Mouse (Mus musculus): ENCODE measurements around the gene Olfr697.
A peak's percentile ranks its signal among the peaks of the same experiment; 100 is the strongest.
"Not testable (repeated sequence)": the region's sequence is repeated elsewhere in the genome, so short reads cannot be mapped to it uniquely, and the experiment has no call there.

Gene Olfr697

DNA sequence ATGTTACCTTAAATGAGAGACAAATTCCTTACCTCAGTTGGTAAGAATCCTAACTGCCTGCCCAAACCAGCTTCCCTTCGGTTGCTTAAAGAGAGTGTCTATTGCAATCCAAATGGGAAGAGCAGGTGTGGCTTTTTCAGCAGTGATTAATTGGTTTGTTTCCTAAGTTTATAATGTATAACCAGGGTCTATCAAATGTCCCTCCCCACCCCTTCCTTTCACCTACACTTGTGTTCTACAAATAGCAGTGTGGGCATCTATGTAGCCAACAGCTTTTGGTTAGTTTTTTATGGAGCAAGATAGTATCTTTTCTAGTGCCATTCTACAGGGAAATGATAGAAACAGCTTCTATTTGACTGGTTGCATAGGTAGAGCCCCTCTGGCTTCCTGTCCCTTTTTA lies at the start of gene Olfr697:
TSS of gene Olfr697 (minus strand) at position 101 of the 400 bp plus-strand sequence.
- no peak for DNase-seq (ENCODE audit: low read depth, low spot score)

DNA sequence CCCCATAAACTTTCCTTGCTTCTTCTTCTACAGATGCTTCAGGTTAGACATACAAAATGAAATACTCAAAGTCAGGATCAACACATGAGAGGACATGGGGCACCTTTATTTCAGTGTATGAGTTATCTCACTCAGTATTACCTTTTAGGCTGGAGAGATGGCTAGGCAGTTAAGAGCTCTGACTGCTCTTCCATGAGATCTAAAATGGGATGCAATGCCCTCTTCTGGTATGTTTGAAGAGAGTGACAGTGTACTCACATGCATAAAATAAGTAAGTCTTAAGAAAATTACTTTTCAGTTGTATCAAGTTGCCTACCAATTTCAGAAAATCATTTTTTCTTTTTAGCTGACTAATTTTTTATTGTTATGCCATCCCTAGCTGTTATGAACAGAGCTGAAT lies 46.1 kb upstream of the Olfr697 start:
- DNase-seq (ENCODE audit: low read depth, low spot score) = no peak

DNA sequence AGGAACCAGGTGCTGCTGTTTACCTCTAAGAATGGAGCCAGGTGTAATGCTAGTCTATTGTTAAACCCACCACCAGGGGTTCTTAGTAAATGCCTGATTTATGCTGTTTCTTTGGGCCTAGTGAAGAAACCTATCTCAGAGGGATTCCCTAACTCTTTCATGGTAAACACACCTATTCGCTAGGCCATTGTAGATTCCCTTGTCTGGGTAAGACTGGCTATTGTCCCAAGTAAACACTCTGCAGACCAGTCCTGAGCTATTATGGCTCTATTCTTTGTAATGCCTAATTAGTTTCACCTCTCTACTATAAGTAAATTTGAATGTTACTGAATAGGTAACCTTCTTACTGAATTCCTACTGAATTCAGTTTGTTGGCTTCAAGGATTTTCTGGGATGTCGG lies 18.8 kb upstream of the Olfr697 start:
- DNase-seq (ENCODE audit: low read depth, low spot score) = not testable (repeated sequence)

DNA sequence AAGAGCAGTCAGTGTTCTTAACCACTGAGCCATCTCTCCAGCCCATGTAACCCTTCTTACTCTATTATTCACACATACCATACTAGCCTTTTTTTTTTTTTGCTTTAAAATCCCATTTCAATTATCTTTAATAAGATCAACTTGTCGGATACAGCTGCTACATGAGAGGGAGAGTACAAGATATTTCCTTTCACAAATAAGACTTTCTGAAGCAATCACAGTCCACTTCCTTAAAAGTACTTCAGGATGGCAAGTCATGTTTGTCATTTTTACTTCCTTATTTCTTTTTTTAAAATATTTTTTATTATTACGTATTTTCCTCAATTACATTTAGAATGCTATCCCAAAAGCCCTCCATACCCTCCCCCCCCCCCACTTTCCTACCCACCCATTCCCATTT lies 16.6 kb upstream of the Olfr697 start:
- DNase-seq (ENCODE audit: low read depth, low spot score) = peak; percentile 5

DNA sequence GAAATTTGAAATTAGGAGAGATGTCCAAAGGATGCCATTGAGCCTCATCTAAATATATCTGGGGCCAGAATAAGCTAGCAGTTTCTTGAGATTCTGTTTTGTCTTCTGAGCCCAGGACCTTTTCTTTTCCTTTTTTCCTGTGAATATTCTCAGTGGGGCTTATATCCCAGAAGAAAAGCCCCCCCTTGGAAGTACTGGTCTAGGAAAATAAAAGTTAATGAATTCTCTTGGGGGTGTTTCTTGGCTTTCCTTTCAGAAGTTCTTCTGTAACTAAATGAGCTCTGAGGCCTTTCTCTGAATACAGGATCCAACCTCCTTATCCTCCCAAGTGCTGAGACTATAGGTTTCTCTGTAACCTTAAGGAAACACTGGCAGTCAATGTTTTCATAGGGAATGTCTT lies 13.1 kb upstream of the Olfr697 start, which contains the start of gene Olfr698:
TSS of gene Olfr698 (minus strand) at position 101 of the 400 bp plus-strand sequence.
- no peak for DNase-seq (ENCODE audit: low read depth, low spot score)

DNA sequence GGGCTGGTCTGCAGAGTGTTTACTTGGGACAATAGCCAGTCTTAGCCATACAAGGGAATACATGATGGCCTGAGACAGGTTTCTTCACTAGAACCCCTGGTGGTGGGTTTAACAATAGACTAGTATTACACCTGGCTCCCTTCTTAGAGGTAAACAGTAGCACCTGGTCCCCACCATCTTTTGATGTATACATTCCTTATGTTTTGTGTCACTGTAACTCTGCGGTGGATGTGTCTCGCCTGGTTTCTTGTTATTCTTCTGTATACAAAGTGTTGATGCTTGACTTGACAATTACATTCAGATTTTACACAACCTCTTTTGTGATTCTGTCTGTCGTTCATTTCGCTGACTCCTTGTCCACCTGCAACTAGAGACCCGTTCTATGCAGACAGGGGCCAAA lies 3.6 kb upstream of the Olfr697 start:
- no peak for DNase-seq (ENCODE audit: low read depth, low spot score)

DNA sequence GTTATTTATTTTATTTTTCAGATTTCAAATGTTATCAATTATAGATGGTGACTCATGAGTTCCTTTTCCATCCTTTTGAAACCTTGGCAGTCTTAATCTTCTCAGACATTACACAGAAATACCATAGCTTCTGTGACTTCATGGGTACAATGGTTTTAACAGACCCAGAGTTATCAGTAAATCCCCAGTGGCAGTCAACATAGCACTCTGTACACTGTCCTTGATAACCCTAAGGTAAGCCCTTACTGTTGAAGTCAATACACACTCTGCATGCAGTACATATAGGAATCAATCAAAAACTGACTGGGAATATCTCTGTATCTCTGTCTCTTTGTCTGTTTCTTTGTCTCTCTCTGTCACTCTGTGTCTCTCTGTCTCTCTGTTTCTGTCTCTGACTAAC lies 5.2 kb downstream of the Olfr697 start:
- no peak for DNase-seq (ENCODE audit: low read depth, low spot score)

DNA sequence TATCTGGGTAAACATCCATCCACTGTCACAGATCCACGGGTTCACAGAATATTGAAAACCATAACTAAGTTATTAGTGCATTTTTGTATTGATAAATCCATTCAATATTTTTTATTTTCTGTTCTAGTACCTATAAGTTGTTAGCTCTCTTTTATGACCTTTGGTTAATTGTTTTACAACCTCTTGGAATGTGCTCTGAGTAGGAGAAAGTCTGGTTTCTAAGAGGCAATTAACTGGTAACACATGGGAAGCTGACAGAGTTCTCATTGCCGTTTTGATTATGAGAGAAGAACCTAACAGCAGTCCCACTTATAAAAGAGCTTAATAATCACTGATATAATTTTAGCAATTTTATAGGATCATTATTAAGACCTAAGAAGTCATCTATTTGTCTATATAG lies 8.5 kb downstream of the Olfr697 start:
- no peak for DNase-seq (ENCODE audit: low read depth, low spot score)

DNA sequence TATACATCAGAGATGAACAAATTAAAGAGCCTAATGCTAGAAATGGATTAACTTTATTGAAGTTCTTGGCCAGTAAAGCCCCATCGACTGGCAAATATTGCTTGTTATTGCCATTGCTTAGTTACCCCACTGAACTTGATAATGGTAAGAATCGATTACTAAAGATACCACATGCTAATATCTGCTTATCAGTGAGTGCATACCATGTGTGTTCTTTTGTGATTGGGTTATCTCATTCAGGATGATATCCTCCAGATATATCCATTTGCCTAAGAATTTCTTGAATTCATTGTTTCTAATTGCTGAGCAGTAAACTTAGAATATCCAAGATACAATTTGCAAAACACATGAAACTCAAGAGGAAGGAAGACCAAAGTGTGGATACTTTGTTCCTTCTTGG lies 16.6 kb downstream of the Olfr697 start:
- DNase-seq (ENCODE audit: low read depth, low spot score) = not testable (repeated sequence)

DNA sequence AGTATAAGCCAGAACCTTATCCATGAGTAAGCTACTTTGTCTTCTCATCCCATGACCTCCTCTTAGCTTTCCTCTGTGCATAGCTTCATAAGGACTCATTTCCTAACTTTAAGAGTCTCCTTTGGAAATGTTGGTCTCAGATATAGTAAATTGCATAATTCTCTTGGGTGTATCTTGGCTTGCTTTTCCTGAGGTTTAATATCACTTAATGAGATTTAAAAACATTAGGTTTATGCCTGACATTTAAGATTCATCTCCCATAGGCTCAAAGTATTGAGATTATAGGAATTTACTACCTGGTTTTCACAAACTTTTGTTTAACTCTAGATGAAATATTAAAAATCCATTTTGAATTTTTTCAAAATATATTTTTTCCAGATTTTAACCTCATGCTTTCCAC lies 25.9 kb downstream of the Olfr697 start, which contains the start of gene Olfr695:
TSS of gene Olfr695 (minus strand) at position 101 of the 400 bp plus-strand sequence.
- no peak for DNase-seq (ENCODE audit: low read depth, low spot score)

DNA sequence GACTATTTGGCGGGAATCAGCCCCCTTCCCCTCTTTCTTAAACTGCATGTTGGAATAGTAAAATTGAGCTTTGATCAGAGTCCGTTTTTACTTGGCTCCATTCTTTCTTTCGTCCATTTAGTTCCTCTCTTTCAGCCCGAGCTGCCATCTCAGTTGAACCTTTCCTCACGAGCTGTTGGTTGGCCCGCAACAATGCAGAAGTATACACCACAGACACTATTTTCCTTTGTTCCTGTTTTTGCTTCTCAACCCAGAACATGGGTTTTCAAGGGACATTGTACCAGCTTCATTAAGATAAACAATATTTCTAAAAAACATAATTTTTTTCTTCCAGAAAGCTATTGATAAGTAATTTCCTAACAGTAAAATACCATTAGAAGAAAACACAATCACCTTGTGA lies 30.8 kb downstream of the Olfr697 start:
- DNase-seq (ENCODE audit: low read depth, low spot score) = no peak

DNA sequence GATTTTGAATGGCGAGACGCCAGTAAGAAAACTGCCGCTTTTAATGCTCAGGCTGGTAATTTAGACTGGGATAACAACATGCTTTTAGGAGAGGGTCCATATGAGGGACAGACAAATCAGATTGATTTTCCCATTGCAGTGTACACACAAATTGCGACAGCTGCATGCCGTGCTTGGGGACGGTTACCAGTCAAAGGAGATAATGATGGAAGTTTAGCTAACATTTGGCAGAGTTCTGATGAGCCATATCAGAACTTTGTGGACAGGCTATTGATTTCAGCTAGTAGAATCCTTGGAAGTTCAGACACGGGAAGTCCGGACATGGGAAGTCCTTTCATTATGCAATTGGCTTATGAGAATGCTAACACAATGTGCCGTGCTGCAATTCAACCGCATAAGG lies 34.5 kb downstream of the Olfr697 start:
- not testable (repeated sequence) for DNase-seq (ENCODE audit: low read depth, low spot score)

DNA sequence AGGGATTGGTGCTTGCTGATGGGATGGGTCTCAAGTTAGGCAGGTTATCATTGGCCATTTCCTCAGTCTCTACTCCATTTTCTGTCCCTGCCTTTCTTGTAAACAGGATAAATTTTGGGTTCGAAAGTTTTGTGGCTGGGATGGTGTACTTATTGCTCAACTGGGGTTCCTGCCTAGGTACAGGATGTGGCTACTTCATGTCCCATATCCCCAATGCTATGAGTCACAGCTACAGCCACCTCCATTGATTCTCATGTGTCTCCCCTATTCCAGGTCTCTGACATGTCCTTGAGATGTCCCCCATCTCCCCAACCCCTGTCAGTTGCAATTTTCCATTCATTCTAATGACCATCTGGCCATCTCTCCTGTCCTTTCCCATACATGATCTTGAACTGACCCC lies 45.4 kb downstream of the Olfr697 start:
- DNase-seq (ENCODE audit: low read depth, low spot score) = no peak

DNA sequence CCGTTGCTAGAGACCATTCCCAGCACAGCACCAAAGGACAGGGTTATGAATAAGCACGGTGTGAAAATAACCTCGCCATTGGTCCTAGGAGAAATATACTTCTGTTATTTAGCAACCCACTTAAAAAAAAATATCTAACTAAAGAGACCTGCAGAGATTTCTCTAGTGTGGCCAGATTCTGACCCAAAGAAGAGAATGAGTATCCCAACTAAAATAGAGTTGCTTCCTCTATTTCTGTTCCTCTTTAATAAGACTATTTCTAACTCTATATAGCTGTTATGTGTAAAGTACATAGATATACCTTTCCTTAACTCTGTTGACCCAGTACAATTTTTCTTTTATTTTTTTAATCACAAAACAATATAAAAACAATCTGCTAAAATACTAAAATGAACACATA lies 49.3 kb downstream of the Olfr697 start:
- DNase-seq (ENCODE audit: low read depth, low spot score) = no peak

DNA sequence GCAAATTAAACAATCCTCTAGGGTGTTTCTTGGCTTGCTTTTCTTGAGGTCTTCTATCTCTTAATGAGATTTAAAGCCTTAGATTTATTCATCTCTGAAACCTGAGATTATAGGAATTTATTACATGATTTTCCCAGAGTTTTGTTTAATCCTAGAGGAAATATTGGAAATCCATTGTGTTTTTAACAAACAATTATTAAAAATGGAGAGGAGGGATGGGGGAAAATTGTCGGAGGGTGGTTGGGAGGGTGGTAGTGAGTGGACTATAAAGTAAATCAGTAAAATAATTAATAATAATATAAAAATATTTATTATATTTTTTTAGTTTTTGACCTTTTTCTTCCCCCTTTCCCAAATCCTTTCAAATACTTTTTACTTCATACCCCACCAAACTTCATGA lies 50.5 kb downstream of the Olfr697 start, which contains the start of gene Olfr694:
TSS of gene Olfr694 (minus strand) at position 101 of the 400 bp plus-strand sequence.
- DNase-seq (ENCODE audit: low read depth, low spot score) = no peak
